Mouse (Mus musculus) midbrain, postnatal 0 days (tissue): ENCODE results near the gene Pkhd1. TPM values are rescaled to one million over a fixed set of nuclear protein-coding genes. Genes with fewer than 3 reads are reported as not detected.

ENCODE experiments used
- ATAC-seq: fragments of 200-750 bp; cut with Nextera tagmentation; 2 replicates; pipeline ENCODE4 v1.8.0; 2017; ENCODE audit warnings: moderate number of reproducible peaks, mild to moderate bottlenecking, moderate TSS enrichment, moderate library complexity; ENCODE audit not compliant: low FRiP score
- DNase-seq: peaks from one replicate; pipeline ENCODE4 v3.0.0-alpha.2; 2015; ENCODE audit warnings: low spot score
- H3K27ac ChIP-seq: fragments of 300-500 bp; sonication (generic); 2 replicates; pipeline ENCODE4 v1.5.1; 2014; ENCODE audit warnings: low read depth, mild to moderate bottlenecking, low read length, mixed read lengths
- H3K27me3 ChIP-seq: fragments of 300-500 bp; sonication (generic); 2 replicates; pipeline ENCODE4 v1.6.1; 2014; ENCODE audit warnings: low read length, control low read depth, mixed read lengths; ENCODE audit not compliant: insufficient read depth
- H3K36me3 ChIP-seq: fragments of 300-500 bp; sonication (generic); 2 replicates; pipeline ENCODE4 v1.6.1; 2014; ENCODE audit warnings: low read length, control low read depth, mixed read lengths; ENCODE audit not compliant: insufficient read depth
- H3K4me1 ChIP-seq: fragments of 300-500 bp; sonication (generic); 2 replicates; pipeline ENCODE4 v1.6.1; 2014; ENCODE audit warnings: mild to moderate bottlenecking, control low read depth, antibody characterized with exemption, low read length, mixed read lengths; ENCODE audit not compliant: insufficient read depth
- H3K4me2 ChIP-seq: fragments of 300-500 bp; sonication (generic); 2 replicates; pipeline ENCODE4 v1.6.1; 2014; ENCODE audit warnings: low read depth, mild to moderate bottlenecking, low read length, mixed read lengths; ENCODE audit not compliant: poor library complexity, severe bottlenecking
- H3K4me3 ChIP-seq: fragments of 300-500 bp; sonication (generic); 2 replicates; pipeline ENCODE4 v1.5.1; 2014; ENCODE audit warnings: low read depth, mild to moderate bottlenecking, low read length, moderate library complexity
- H3K9ac ChIP-seq: fragments of 300-500 bp; sonication (generic); replicated peaks from 2 replicates; pipeline ENCODE4 v1.6.1; 2014; ENCODE audit warnings: mild to moderate bottlenecking, low read length, moderate library complexity, mixed read lengths; ENCODE audit not compliant: poor library complexity, severe bottlenecking
- H3K9me3 ChIP-seq: fragments of 300-500 bp; sonication (generic); 2 replicates; pipeline ENCODE4 v1.6.1; 2016; ENCODE audit warnings: low read length, control low read depth
- CTCF ChIP-seq: IDR thresholded peaks from 2 replicates; pipeline ENCODE4 v1.5.1; 2016; ENCODE audit warnings: antibody characterized with exemption, mild to moderate bottlenecking
- WGBS: fragments of 180-500 bp; shearing (Covaris S2); extraction: QIAGEN DNeasy Blood & Tissue Kit; methylation state at CpG from one replicate; pipeline ENCODE4 v1.1.7; 2014; 5-methylcytosine and 5-hydroxymethylcytosine counted together
- polyA plus RNA-seq: library from polyadenylated mRNA; unstranded; fragments of >200 nt; fragmentation: Nextera tagmentation; extraction: Ambion mirVana; gene quantifications from 2 replicates; pipeline ENCODE4 v1.2.1, GENCODE M21; 2015
- total RNA-seq: library from RNA; depleted of rRNA; stranded (reverse); fragments of >200 nt; gene quantifications from 2 replicates; pipeline ENCODE4 v1.2.3, GENCODE M21; 2014; rRNA removed

Gene Pkhd1
- total RNA-seq (0.05 and 0.11 TPM in 2 replicates), polyA plus RNA-seq (not detected in 2 replicates)

GRCm38 (mm10) chr1:20617849-20618530 is at the start of gene Pkhd1:
Gene Pkhd1 (minus strand): TSS chr1:20618064.
- H3K4me3 ChIP-seq, result no peak within 1 kb of the TSS
- no peak for TF ChIP-seq CTCF
- H3K27me3 ChIP-seq, result no peaks in the 10 kb centered on the region
- no peak for ATAC-seq
- no peak for DNase-seq
- no peaks in the 10 kb centered on the region for H3K36me3 ChIP-seq
- no peaks in the 10 kb centered on the region for H3K9me3 ChIP-seq
- 78% methylated on average over 10 of the region's 10 CpGs for WGBS
- no peak within 1 kb of the TSS for H3K9ac ChIP-seq
- H3K4me1 ChIP-seq, result no peaks in the 10 kb centered on the region
- H3K27ac ChIP-seq, result no peak within 1 kb of the TSS
- H3K4me2 ChIP-seq, result no peak within 1 kb of the TSS

- H3K4me2 ChIP-seq, result no peak overlapping the region
- H3K4me3 ChIP-seq, result no peak overlapping the region
- ATAC-seq (no peak), DNase-seq (no peak)
- no peaks in the 10 kb centered on the region for H3K9me3 ChIP-seq
- H3K4me1 ChIP-seq, result no peaks in the 10 kb centered on the region
- H3K9ac ChIP-seq, result no peak overlapping the region
- 83% methylated on average over 7 of the region's 7 CpGs for WGBS
- H3K27me3 ChIP-seq, result no peaks in the 10 kb centered on the region
- no peaks in the 10 kb centered on the region for H3K36me3 ChIP-seq
- TF ChIP-seq CTCF, result no peak
- H3K27ac ChIP-seq, result no peak overlapping the region
Observed at GRCm38 (mm10) chr1:20667567-20667966, 49.7 kb upstream of the Pkhd1 start.

GRCm38 (mm10) chr1:20666233-20666632 is 48.4 kb upstream of the Pkhd1 start:
- Histone ChIP-seq H3K4me1 (no peaks in the 10 kb centered on the region), H3K4me2 (no peak overlapping the region), H3K27ac (no peak overlapping the region), H3K4me3 (no peak overlapping the region), H3K9me3 (no peaks in the 10 kb centered on the region), H3K27me3 (no peaks in the 10 kb centered on the region), H3K36me3 (no peaks in the 10 kb centered on the region), H3K9ac (no peak overlapping the region)
- ATAC-seq, result no peak
- 86% methylated on average over 2 of the region's 2 CpGs for WGBS
- no peak for DNase-seq
- no peak for TF ChIP-seq CTCF

DNA sequence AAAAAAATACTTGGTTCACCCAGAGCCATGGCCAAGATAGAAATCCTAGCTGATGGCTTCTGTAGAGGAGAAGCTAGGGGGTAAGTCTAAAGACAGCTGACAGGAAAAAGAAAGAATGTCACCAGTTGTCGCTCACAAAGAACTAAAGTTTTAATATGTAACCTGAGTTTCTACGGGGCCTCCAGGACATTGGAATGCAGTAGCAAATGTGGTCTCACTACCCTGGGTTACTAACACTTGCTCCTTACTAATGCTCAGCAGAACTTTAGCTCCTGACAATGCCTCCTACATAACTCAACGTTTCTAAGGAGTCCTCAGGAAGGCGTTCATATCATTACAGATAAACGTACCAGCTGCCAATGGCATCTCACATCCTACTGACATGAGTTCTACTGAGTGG is 37.2 kb upstream of the Pkhd1 start:
- H3K4me1 ChIP-seq, result no peaks in the 10 kb centered on the region
- no peak for TF ChIP-seq CTCF
- H3K36me3 ChIP-seq, result no peaks in the 10 kb centered on the region
- H3K9ac ChIP-seq, result no peak overlapping the region
- no peak overlapping the region for H3K4me2 ChIP-seq
- H3K27me3 ChIP-seq, result no peaks in the 10 kb centered on the region
- H3K9me3 ChIP-seq, result no peaks in the 10 kb centered on the region
- ATAC-seq (no peak), DNase-seq (no peak)
- no peak overlapping the region for H3K4me3 ChIP-seq
- no peak overlapping the region for H3K27ac ChIP-seq
- 81% methylated on average over 5 of the region's 5 CpGs for WGBS

GRCm38 (mm10) chr1:20653513-20654506 is 35.9 kb upstream of the Pkhd1 start:
- no peaks in the 10 kb centered on the region for H3K4me1 ChIP-seq
- ATAC-seq (no peak), DNase-seq (no peak)
- TF ChIP-seq CTCF, result no peak
- H3K9ac ChIP-seq, result no peak overlapping the region
- 83% methylated on average over 6 of the region's 6 CpGs for WGBS
- no peak overlapping the region for H3K4me2 ChIP-seq
- H3K36me3 ChIP-seq, result no peaks in the 10 kb centered on the region
- H3K9me3 ChIP-seq, result no peaks in the 10 kb centered on the region
- H3K27me3 ChIP-seq, result no peaks in the 10 kb centered on the region
- no peak overlapping the region for H3K4me3 ChIP-seq
- no peak overlapping the region for H3K27ac ChIP-seq

- no peaks in the 10 kb centered on the region for H3K4me1 ChIP-seq
- H3K4me3 ChIP-seq, result no peak overlapping the region
- ATAC-seq, result no peak
- no peak overlapping the region for H3K9ac ChIP-seq
- H3K27ac ChIP-seq, result no peak overlapping the region
- DNase-seq, result no peak
- H3K27me3 ChIP-seq, result no peaks in the 10 kb centered on the region
- H3K4me2 ChIP-seq, result no peak overlapping the region
- 84% methylated on average over 2 of the region's 2 CpGs for WGBS
- no peaks in the 10 kb centered on the region for H3K36me3 ChIP-seq
- no peak for TF ChIP-seq CTCF
- no peaks in the 10 kb centered on the region for H3K9me3 ChIP-seq
Observed at GRCm38 (mm10) chr1:20634856-20635255, 17.0 kb upstream of the Pkhd1 start.
